Mouse (Mus musculus): ENCODE measurements at regions not wholly inside any gene's neighbourhood (a gene's known extent, or its start where the extent isn't known, plus 50 kb on each side); places are given as distances from the start of the nearest gene placed in this dataset.

DNA sequence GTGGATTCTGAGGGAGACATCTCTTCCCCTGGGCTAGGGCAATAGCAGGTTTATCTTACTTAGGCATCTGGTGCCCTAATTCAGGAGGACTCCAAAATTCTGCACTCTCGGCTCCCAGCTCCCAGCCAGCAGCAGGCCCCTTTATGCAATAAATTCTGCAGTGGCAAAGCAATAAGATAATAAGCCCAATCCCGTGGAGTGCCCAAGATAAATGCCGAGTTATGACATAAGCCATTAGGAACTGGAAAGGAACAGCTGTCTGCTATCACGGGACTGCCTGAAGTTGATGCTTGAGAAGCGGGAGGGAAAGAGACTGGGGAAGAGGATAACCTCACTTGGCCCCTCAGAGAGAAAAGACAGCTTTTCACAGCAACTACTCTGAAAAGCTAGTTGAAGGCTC, 159.0 kb downstream of the 1190002N15Rik start:
- DNase-seq = no peak

DNA sequence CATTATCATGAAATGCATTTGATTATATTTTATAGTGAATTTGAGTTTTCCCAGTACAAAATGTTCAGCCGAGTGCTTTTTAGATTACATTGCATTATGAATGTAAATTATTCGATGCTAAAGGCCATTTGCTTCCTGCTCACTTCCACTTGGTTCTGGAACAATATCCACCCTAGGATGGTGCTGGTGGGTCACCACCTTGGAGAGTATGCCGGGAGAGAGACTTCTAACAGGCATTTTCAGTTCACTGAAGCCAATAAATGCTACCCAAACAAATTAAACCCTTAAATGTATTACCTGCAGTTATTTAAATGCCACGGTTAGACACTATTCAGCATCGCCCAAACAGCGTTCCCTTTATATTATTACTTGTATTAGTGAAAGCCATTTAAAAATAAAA, 159.6 kb downstream of the 1190002N15Rik start:
- no peak for DNase-seq

DNA sequence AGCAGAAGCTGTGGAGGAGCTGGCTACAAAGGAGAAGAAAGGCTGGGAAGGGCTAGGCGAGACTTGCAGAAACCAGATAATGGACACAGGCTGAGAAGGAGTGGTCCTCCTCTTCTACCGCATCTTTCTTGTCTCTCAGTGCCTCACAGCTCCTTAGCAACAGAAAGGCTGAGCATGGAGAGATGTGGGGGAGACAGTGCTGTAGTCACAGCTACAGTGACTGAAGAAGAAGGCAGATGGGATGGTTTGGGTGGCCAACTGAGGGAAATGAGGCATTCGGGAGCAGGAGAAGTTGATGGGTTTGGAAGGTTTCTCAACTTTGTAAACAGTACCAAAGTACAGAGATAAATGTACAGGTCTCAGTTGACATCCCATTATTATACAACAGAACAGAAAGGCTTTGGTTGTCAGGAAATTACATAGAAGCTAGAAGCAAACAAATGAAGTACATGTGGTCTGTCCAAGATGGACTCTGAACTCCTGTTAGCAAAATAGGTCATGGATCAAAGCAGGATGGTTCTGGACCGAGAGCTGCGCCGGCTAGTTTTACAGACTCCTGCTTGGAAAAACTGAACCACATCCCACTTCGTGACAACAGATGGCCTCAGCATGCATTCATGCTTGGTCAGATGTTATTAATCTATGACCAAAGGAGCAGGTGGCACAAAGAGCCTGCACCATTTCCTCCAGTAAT, 160.4 kb downstream of the 1190002N15Rik start:
- no peak for DNase-seq

DNA sequence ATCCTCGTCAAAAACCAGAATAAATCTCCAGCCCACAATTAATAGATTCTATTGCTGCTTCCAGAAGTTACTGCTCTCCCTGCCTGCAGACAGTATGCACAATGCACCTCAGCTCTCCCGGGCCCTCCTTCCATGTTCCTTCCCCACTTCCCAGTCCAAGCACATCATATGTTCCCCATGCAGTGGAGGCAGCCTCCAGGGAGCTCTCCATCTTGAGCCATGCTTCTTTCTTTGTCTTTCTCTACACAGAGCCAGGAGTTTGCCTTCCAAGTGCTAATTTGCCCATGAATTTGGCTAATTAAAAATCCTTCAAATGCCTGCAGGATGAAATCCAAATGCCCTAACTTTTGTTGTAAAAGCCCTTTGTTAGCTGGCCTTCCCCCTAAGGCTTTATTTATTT, 166.9 kb downstream of the 1190002N15Rik start:
- DNase-seq = no peak

DNA sequence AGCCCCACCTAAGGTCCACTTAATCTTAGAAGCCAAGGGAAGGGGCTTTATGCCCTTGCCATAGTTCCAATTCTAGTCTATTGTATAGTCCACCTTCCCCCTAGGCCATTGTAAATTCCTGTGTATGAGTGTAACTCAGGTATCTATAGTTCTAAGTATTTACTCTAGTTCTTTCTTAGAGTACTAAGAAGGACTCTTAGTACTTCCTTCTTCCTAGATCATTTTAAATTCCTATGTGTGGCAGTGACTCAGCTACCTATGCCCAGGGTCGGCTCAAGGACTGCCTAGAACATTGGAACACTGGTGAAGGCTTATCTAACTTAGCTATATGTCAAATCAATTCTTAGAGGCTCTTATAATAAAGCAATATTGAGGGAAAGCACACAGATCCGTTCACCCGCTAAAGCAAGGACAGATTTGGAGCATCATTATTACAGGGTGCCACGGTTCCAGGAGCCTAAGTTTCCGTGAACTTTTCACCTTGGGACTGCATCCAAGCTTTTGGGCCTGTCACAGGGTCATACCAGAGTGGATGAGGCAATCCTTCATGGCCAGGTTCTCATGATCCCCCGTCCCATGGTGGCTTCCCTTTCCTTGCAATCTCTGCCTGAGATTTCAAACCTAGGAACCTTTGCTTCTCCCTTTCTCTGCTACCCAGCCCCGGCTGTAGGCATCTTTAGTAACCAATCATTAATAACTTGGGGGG, 169.5 kb downstream of the 1190002N15Rik start:
- no peak for DNase-seq

DNA sequence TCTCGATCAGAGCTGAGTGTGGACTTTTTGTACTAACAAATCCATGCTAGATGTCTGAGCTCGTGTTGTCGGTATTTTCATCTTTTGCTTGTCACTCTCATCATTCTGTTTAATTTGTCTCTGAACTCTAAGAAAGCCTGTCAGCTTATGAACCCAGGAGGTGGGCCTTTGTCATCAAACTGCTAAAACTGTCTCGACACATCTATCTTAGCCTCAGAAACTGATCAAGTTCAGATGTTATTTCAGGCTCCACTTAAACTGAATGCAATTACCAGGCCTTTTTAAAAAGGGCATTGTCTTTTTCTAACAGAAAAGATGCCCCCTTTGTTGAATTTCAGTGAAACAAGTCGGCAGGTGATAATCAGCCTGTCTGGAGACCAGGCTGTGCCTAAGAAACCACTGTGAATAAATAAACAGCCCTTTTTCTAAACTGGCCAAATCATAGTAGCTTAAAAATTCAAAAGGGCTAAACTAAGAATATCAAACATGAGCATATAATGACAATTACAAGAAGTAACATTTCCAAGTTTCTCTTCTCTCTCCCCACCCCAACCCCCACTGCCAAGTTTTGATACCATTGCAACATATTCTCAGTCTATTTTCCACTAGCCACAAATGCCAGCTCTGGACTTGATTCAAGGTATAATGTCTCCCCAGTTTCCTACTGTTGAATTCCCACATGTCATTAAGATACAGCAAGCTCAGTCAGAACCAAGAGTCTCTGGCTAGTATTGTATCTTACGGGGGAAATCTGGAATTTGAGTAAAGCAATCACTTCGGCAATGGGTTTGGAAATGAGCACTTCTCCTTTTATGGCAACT, 175.8 kb downstream of the 1190002N15Rik start:
- no peak for DNase-seq

DNA sequence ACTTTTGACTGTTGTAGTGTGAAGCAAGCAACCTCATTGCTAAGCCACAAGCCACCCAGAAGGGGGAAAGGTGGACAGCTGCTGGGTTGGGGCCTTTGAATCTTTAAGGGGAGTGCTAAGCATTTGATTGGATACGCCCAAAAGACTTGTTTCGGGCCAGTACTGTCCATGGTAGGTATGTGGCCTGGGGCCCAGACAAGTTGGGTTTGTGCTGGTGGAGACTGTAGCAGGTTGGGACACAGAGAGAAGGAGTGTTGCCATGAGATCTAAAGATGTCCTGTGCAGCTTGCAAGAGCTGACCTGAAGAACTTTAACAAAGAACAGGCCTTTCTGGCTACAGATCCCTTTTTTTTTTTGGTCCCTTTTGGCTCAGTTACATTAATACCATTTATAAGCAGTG, 176.9 kb downstream of the 1190002N15Rik start:
- DNase-seq = no peak

DNA sequence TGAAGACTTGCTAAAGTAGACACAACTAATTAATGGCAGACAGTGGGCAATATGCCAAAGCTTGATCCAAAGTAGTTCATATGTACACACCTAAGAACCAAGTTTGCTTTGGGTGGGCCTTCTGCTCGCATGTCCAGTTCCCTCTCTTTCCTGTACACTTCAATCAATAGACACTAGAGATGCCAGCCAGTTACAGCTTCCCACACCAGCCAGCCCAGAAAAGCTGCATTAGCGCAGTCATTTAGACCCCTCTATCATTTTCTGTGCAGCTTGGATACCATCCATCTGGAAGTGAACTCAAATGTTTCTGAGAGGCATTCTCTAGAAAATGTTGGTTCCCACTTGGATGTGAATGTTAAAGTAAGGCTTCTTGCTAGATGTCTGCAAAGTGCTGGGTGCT, 179.7 kb downstream of the 1190002N15Rik start:
- DNase-seq = no peak

DNA sequence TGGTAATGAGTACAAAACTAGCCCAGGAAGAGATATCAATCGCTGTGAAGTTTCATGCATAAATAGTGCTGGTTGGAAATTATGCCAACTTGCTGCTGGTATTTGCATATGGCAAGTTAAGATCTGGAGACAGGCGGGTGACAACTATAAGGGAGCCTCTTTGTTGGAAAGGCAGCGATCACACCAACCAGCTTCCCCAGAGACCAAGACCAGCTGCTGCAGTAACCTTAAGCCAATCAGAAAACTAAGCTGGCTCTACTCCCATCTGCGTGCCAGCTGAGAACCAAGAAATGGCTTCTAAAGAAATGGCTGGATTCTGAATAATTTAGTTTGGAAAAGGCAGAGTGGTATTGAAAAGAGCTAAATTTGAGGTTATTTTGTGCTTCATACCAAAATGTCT, 195.9 kb downstream of the 1190002N15Rik start:
- DNase-seq = no peak

DNA sequence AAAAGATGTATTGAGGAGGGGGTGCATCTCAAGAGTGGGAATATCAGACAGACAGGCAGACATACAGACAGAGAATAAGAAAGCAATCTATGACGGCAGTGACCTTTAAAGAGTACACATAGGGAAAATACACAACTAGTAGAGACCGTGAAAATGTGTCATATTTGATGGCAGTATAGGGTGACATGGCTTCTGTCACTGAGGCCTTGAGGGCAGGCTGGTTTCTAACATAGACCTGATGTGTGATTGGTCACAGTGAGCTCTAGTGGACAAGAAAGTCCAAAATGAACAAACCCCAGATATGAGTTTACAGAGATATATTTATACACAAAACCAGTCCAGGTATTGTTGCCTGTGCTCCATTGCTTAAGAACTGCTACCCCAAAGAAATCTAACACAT, 196.3 kb downstream of the 1190002N15Rik start:
- DNase-seq = no peak

DNA sequence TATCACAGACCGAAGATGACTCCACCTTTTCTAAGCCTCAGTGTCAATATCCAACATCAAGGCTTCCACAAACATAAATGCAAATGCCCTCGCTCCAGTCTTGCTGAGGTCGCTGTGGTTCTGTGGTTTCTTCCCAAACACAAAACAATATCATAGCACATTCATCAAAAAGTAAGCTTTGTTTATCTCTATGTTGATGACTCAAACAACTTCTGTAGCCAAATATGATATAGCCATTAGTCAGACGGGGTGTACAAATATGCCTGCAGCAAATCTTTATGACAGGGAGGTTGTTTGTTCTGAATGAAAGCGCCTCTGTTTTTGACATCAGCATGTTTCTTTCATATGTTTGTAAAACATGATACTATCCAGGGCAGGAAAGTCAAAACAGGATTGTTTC, 204.4 kb downstream of the 1190002N15Rik start:
- DNase-seq = no peak

DNA sequence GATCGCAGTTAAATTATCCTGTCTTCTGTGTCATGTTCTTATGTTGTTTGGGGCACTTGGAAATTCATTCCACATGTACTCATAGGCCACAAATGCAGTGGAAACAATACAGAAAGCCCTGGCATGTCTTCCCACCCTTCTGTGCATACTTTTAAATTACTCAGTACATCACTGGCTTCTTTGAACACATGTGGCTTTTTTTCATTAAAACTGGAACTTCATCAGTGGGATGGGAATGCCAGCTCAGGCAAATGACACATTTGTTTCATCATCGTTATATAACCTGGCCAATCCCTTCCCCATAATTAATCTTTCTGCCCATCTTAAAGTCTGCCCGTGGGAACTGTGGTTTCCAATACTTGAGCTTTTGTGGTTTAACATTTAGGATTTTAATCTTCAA, 214.9 kb downstream of the 1190002N15Rik start:
- no peak for DNase-seq

DNA sequence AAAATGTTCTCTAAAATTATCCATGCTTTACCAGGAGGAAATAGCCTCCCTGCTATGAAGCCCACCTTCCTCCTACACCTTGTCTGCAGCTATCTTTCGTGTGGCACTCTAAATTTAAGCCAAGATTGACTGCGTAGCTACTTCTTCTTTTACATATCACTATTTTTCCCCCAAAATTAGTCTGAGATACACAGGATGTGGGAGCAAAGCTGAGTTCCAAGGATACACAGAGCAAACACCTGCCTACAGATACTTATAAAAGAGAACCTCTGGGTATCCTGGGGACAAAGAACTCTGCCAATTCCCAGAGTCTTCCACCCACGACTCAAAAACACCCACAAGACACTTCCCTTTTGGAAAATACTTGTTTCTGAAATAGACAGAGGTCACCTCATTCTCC, 235.3 kb downstream of the 1190002N15Rik start:
- no peak for DNase-seq

DNA sequence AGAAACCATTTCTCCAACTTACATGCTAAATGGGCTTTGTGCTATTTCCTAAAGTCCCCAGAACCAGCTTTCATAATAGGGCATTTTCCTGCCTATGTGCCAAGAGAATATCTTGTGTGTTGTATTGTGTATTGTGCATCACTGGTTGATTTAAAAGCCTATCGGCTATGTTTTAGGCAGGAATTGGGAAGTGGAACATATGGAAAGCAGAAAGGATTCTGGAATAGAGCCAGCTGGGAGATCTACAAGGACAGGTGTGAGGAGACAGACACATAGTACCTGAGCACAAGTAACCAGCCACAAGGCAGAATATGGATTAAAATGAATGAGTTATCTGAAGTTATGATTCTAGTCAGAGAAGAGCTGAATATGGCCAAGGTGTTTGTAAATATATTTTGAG, 236.0 kb downstream of the 1190002N15Rik start:
- DNase-seq = no peak

DNA sequence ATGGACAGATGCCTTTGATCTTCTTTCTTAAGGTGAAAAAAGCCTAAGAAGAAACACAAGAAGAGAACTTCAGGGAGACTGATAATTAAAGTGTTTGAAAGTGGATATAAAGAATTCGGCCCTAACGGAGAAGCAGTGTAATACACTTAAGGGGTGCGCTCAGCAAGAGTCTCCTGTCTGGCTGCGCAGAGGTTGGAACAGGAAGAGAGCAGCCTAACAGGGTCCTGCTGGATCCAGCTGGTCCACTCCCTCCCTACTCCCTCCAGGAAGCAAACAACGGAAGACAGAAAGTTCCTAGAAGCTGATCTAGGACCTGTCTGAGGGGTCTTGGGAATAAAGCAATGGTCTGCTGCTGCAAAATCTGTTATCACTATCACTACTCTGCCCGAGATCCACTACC, 242.4 kb downstream of the 1190002N15Rik start:
- DNase-seq = no peak

DNA sequence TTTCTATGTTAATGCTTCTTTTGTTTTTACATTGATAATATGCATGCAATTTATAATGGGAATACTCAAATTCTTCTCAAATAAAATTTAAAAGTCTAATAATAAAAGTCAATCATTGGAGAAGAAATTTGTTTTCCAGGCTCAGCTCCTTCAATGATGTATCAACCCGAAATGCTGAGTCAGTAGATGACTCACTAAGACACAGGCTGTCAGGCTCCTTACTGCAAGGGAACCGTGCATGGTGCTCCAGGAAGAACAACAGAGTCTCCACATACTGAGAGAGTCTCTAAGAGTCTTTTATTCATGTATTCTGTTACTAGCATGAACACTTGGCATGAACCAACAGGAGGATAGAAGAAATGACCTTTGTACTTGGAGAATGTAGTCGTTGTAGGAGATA, 245.7 kb downstream of the 1190002N15Rik start:
- no peak for DNase-seq

DNA sequence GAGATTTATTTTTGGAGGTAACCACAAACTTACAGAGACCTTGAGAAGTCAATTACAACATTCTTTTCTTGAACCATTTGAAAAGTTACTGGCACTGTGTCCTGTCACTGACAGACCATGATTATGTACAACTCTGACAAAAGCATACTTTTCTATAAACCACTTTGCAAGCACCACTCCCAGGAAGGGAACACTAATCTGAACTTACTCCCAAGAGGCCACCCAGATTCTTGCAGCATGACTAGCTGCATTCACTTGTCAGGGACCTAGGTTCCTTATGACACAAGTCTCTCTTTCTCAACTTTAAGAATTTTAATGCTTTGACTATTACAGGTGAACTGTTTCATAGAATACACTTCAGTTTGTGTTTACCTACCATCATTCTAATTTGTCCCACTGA, 248.3 kb downstream of the 1190002N15Rik start:
- DNase-seq = no peak

DNA sequence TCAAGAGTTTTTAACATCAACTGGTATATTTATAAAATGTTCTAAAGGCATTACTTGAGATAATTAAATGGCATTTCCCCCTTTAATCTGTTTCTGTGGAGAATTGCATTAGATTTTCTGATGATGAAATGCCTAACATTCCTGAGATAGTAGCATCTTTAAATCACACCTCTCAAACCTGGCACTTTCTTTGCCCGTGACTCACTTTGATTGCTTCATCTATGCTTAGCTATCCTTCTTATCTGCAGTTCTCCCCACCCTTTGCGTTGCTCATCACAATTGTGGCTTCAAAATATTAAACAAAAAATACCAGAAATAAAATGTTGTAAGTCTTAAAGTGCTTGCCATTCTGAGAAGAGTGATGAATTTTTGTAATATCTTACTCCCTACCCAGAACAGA, 250.3 kb downstream of the 1190002N15Rik start:
- DNase-seq = no peak

DNA sequence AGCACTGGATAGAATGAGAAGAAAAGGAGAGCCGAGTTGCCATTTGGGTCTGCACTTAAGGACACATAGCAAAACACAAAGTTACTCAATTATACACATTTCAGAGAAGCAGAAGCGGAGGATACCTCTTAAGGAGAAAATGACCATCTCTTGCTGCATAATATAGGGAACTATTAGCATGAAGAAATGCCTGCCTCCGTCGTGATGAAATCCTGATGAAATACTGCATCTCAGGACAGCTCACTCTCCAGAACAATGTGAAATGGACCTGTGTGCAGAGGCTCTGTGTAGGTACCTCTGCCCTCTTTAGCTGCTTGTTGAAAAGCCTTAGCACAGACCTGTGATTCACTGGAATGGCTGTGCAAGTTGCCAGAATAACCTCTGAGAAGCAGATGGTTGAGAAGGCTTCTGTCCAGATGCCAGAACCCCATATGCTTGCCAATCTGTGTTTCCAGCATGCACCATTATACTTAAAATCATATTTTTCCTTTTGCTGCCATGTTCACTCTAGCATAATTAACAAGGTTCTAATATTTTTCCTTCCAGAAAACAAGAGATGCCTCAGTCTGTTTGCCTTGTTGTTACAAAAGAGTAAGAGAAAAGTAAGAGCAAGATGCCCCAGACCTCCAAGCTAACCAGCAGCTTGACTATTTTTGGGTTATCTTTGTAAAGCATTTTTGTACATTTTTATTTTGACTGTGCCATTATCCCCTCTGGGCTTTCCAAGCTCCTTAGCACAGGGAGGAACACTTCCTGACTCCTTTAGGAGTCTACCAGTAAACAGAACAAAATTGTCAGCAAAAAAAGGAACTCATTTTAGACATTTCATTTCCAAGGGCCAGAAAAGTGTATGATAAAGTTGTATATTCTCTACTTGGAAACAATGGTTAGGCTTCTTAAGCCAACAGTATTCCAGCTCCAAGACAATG, 259.0 kb downstream of the 1190002N15Rik start:
- no peak for DNase-seq

DNA sequence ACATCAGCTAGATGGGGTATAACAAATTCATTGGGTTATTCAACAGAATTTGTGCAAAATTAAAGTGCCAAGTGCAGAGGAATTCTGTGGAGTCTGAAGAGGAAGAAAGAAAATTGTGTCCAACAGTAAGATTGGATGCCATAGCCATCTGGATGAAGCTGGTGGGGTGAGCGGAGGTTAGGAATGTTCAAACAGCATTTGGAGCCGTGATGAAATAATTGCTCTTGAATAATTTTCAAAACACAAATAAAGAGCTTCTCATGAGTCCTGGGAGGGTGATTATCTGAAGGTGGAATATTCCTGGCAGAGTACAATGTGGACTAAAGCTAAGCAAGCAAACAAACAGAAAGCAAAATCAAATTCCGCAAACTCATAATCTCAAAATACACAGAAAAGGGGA, 260.8 kb downstream of the 1190002N15Rik start:
- no peak for DNase-seq

DNA sequence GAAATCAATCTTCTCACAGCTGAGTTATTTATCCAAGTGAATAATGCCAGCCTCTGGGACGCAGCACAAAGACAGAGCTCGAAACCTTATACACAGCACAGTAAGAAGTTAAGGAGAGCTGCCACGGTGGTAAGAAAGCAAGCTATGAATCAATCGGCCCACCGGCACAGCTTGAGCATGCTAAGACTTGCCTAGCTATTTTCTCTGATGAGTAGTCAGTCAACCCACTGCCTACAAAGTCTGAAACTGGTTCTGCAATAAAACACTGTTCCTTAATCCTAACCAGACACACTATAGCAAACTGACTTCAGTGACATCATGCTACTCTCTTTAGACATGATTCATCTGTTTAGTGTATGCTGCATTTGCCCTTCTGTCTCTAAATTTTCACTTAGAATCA, 268.7 kb downstream of the 1190002N15Rik start:
- DNase-seq = no peak

DNA sequence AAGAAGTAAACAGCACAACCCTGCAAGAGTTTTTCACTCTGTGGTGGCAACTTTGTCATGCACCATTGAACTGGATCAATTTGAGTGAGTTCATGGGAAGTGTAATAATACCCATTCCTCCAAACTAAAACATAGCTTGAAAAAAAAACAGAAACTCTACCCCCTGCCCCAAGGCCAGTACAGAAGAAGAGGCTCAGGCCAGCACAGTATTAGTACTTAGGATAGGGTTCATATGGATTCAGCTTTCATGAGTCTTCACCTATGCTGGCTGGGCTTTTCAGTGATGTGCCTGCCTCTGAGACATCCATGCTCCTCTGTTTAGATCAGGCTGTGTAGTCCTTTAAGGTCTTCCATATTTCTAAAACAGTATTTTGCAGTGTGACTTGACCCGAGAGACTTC, 270.6 kb downstream of the 1190002N15Rik start:
- DNase-seq = no peak
